Mouse (Mus musculus) T-helper 2 cell (primary cell): Measurements from ENCODE around the gene Lpo.

ENCODE experiments used
- in situ Hi-C: fragments of 300-600 bp; cut with MboI, MseI; formaldehyde crosslinking; loops from one replicate; pipeline ENCODE4 v1.15.1; 2025; ENCODE audit warnings: high pct_unique_total_duplicates

Gene Lpo

GRCm38 (mm10) chr11:87805448-87805847 is 22.6 kb downstream of the Lpo start:
- in situ Hi-C loops = no loop called here

GRCm38 (mm10) chr11:87802621-87803020 is 25.5 kb downstream of the Lpo start:
- in situ Hi-C loops = loop anchor here (5.0 kb wide), 1 partner anchor 90 kb away; the partner anchor contains the start of gene Olfr462

GRCm38 (mm10) chr11:87801711-87802275 is 26.3 kb downstream of the Lpo start:
- in situ Hi-C loops = loop anchor here (5.0 kb wide), 1 partner anchor 91 kb away; the partner anchor contains the start of gene Olfr462

GRCm38 (mm10) chr11:87793460-87793859 is 34.6 kb downstream of the Lpo start, which contains the start of gene Mpo:
Gene Mpo, plus strand, starts transcription at chr11:87793581.
- in situ Hi-C loops = no loop called here

GRCm38 (mm10) chr11:87790088-87790487 is 38.0 kb downstream of the Lpo start:
- in situ Hi-C loops = no loop called here

- in situ Hi-C loops = no loop called here
Observed at GRCm38 (mm10) chr11:87780130-87780529, 48.0 kb downstream of the Lpo start.

- in situ Hi-C loops = no loop called here
Observed at GRCm38 (mm10) chr11:87779392-87779791, 48.7 kb downstream of the Lpo start.

- in situ Hi-C loops = no loop called here
Observed at GRCm38 (mm10) chr11:87778915-87779314, 49.2 kb downstream of the Lpo start.

- in situ Hi-C loops = no loop called here
Observed at GRCm38 (mm10) chr11:87778100-87778765, 49.9 kb downstream of the Lpo start.

- in situ Hi-C loops = no loop called here
Observed at GRCm38 (mm10) chr11:87772354-87772753, 55.7 kb downstream of the Lpo start.

GRCm38 (mm10) chr11:87770989-87771388 is 57.1 kb downstream of the Lpo start:
- in situ Hi-C loops = no loop called here

GRCm38 (mm10) chr11:87768745-87769144 is 59.3 kb downstream of the Lpo start:
- in situ Hi-C loops = loop anchor here (5.0 kb wide), 1 partner anchor 106 kb away; the partner anchor contains the start of gene Rnf43

GRCm38 (mm10) chr11:87763988-87764876 is 63.9 kb downstream of the Lpo start:
- in situ Hi-C loops = loop anchor here (5.0 kb wide), 1 partner anchor 37 kb away; no protein-coding TSS in a partner anchor

GRCm38 (mm10) chr11:87763511-87763987 is 64.5 kb downstream of the Lpo start:
- in situ Hi-C loops = loop anchor here (5.0 kb wide), 1 partner anchor 36 kb away; no protein-coding TSS in a partner anchor

GRCm38 (mm10) chr11:87762702-87763385 is 65.2 kb downstream of the Lpo start:
- in situ Hi-C loops = loop anchor here (5.0 kb wide), 1 partner anchor 36 kb away; no protein-coding TSS in a partner anchor

GRCm38 (mm10) chr11:87761806-87762701 is 66.0 kb downstream of the Lpo start:
- in situ Hi-C loops = loop anchor here (5.0 kb wide), 1 partner anchor 35 kb away; no protein-coding TSS in a partner anchor

GRCm38 (mm10) chr11:87761181-87761721 is 66.8 kb downstream of the Lpo start:
- in situ Hi-C loops = loop anchor here (5.0 kb wide), 1 partner anchor 34 kb away; no protein-coding TSS in a partner anchor

- in situ Hi-C loops = loop anchor here (5.0 kb wide), 1 partner anchor 33 kb away; no protein-coding TSS in a partner anchor
Observed at GRCm38 (mm10) chr11:87760301-87761081, 67.6 kb downstream of the Lpo start, which contains the start of gene Tspoap1. Gene Tspoap1, plus strand, starts transcription at chr11:87760541.

GRCm38 (mm10) chr11:87759609-87760005 is 68.5 kb downstream of the Lpo start:
- in situ Hi-C loops = loop anchor here (5.0 to 10.0 kb wide), 3 partner anchors 32 to 1185 kb away; partner anchors contain the start of gene Srsf1
